Mouse (Mus musculus) cerebellum, postnatal 36 days (tissue): ENCODE measurements around the gene Grm7.
A peak's percentile ranks its signal among the peaks of the same experiment; 100 is the strongest.

Source experiments
- DNase-seq, 2 experiments: peaks; one replicate each; pipeline ENCODE4 v3.0.0; 2021 to 2022; ENCODE audit warnings: mixed read lengths in 2 of 2

Grm7 gene

GRCm38 (mm10) chr6:110645411-110646361 lies at the start of gene Grm7:
Gene Grm7, plus strand, starts transcription at chr6:110645581.
- DNase-seq, result peak in 1 of 2 experiments; percentile 7

GRCm38 (mm10) chr6:110645041-110645410 lies 355 bp upstream of the Grm7 start:
- peak in 1 of 2 experiments; percentile 1 for DNase-seq

DNA sequence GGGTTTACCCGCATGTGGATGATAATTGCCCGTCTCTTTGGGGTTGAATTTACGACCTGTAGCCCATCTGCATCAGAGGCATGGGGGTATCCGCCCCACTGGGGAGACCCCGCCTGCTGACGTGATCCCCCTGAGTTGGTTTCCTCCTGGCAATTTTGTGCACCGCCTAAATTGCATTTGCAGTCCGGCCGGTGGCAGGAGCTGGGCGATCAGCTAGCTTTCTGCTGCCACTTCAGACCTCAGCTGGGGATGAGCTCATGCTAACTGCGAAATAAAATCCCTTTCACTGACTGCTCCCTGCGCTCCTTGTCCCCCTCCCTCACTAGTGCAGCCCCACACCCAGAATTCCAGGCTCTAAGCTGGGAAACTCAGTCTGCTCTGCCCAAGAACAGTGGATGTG lies 1.5 kb downstream of the Grm7 start:
- no peak for DNase-seq

GRCm38 (mm10) chr6:110649227-110649626 lies 3.8 kb downstream of the Grm7 start:
- DNase-seq, result no peak

GRCm38 (mm10) chr6:110653361-110654001 lies 8.1 kb downstream of the Grm7 start:
- no peak for DNase-seq

DNA sequence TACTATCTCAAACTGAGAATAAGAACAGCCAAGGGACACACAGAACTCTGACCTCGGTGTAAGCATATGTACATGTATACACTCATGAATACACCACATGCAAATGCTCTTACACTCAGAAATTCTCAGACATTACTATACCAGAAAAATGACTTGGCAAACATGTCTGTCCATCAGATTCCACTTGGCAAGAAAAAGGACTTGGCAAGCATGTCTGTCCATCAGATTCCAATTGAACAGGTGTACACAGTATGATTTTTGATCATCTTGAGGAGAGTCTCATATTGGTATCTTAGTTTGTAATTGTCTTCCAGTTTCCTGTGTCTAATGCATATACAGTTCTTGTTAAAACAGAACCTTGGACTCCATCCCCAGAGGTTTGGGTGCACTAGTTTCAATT lies 19.1 kb downstream of the Grm7 start:
- DNase-seq, result no peak

GRCm38 (mm10) chr6:110668447-110668846 lies 23.1 kb downstream of the Grm7 start:
- no peak for DNase-seq

GRCm38 (mm10) chr6:110690954-110691353 lies 45.6 kb downstream of the Grm7 start:
- DNase-seq, result no peak

GRCm38 (mm10) chr6:110709763-110710162 lies 64.4 kb downstream of the Grm7 start:
- DNase-seq, result no peak

GRCm38 (mm10) chr6:110714943-110715342 lies 69.6 kb downstream of the Grm7 start:
- no peak for DNase-seq

DNA sequence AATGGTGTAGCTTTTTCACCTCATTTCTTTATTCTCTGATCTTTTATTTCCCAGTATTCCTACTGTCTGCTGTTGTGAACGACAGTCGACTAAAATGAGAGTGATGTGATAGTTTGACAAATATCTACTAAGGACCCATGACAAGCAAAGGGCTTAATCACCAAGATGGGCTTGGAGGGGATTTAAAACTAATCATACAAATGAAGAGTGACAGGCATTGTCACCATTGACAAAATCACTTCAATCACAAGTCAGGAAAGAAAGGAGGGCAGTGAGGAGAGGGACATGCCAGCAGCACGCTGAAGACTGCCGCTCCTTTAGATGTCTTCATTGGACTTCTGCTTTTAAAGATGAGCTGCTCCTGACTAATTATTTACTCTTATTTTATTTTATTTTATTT lies 78.0 kb downstream of the Grm7 start:
- no peak for DNase-seq

DNA sequence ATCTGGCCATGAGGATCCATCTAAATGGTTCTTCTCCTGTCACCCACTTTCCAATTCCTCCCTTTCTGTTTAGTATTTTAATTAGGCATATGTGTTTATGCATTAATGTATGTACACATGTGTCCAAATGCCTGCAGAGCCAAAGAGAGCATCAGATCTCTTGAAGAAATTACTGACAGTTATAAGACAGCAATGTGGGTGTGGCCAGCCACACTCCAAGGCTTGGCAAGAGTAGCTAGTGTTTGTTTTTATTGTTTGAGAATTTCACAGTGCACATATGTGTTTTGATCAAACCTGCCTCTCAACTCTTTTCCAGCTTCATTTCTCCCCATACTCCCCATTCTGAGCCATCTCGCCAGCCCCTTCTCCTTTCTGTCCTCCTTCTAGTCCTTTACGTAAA lies 88.5 kb downstream of the Grm7 start:
- no peak for DNase-seq

DNA sequence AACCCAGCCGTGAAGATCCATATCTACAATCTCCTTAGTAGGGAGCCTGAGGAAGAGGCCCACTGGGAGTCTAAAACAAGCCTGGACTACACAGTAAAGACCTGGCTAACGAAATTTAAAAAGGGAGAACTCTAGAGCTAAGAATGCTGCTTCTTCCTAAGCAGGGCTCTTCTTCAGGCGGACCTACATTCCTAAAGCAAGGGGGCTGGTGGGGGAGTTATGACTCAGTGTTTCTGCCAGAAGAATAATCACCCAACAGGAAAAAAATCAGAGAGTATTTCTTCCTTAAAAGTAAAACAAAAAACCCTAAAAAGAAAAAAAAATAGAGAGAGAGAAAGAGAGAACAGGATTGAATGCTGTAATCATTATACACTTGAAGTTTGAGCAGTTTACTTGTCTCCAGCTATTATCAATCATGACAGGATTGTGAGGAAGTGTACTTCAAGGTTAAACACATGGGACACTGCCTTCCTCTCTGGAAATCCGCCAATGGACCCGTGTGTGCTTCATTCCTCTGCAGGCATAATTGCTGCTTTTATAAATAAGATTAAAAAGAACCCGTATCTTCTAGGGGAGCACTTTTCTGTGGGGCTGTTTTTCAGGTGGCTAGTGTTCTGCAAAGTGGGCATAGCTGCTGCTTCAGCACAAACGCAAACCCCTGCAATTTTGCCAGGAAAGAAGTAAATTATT lies 98.7 kb downstream of the Grm7 start:
- DNase-seq, result no peak

- DNase-seq, result no peak
These were observed 110.5 kb downstream of the Grm7 start for GRCm38 (mm10) chr6:110755921-110756320.

DNA sequence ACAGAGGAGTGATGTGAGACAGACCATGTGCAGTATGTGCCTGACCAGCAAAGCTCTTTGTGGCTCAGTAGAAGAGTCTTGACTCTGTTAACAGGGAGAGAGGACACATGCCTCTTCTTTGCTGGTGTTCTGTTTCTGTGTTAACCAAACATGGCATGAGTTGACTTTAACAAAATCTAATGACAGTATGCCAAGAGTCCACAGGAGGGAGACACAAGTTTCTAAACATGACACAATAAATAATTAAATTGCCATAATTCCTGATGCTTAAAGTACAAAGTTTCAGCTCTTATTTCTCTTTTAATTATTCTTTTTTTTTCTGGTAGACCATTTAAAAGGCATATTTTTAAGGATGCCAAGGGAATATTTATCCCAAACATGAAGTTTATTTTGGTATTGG lies 124.2 kb downstream of the Grm7 start:
- DNase-seq, result no peak

GRCm38 (mm10) chr6:110772652-110773051 lies 127.3 kb downstream of the Grm7 start:
- DNase-seq, result no peak

DNA sequence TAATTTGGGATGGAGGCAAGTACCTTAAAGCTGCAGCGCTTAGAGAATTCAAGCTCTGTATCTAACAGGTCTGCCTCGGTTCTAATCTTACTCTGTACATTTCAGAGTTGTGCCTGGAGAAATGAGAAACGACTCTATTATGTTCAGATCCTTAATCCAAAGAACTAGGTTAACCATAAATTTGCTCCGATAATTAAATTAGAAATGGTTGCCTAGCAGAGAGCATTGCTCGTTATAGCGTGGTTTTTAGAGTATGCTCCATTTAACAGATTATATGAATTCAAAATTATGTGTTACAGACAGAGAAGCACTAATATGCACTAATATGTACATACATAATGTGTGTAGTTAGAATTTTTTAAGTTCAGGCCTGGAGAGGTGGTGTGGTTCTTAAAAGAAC lies 130.7 kb downstream of the Grm7 start:
- no peak for DNase-seq

DNA sequence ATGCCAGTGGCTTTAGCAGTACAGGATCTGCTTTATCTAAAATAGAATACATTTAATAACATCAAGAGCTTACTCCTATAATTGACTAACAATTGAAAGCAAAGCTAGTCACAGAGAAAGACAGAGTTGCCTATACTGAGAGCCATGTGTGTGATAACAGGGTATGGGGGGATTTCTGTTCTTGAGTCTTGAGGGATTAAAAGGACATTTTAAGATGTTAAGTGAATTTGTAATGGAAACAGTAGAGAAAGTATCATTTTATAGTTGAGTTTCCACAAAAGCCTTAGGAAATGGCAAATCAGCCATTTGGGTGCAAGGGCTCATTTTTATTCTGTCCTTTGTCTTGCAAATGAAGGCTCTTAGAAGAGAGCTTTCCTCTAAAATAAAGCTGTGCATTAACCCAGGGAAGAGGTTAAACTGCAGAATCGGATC lies 140.1 kb downstream of the Grm7 start:
- no peak for DNase-seq

DNA sequence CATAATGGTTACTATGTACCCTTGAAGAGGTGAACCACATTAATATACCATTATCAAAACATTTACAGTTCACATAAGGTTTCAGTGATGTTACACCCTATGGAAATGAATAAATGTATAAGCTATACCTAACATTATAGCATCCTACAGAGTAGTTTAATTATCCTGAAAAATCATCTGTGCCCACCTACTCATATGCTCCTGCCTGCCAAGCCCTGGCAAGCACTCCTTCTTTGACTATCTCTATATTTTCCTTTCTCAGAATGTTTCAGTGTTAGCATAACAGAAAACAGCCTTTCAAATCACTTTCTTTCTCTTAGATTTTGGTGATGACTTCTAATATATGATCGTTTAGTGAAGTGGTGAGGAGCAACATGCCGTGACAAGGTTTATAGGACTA lies 147.3 kb downstream of the Grm7 start:
- DNase-seq, result no peak

DNA sequence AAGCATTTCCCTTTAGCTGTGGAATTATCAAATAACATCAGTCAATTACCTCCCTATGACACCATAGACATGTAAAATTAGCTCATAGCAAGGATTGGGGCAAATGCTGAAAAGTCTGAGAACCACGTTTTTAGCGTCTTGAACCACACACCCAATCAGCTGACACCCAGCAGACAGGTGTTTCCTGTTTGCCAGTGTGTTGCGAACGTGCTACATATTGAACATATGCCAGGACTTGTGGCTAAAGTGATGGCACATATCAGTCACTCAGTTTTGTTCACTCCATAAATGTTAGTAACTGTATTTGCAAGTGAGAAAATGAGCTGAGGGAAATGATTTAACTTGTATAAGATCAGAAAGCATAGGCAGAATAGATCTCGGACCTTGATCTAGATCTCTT lies 162.1 kb downstream of the Grm7 start:
- DNase-seq, result no peak

GRCm38 (mm10) chr6:110812214-110812613 lies 166.8 kb downstream of the Grm7 start:
- DNase-seq, result no peak

DNA sequence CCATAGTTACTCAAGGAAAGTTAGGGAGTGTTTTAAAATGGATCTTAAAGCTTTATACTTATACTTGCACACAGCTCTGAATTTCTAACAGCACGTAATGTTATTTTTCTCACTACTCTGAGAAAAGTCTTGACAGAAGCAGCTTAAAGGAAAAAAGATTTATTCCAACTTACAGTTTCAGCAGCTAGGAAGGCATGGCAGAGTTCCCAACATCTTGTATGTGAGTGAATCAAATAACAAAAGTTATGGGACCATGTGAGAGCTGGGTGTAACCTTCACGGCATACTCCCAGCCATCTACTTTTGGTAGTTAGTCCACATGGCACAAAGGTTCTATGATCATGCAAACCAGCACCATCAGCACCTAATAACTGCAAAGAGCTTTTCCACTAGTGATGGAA lies 172.9 kb downstream of the Grm7 start:
- DNase-seq, result no peak

DNA sequence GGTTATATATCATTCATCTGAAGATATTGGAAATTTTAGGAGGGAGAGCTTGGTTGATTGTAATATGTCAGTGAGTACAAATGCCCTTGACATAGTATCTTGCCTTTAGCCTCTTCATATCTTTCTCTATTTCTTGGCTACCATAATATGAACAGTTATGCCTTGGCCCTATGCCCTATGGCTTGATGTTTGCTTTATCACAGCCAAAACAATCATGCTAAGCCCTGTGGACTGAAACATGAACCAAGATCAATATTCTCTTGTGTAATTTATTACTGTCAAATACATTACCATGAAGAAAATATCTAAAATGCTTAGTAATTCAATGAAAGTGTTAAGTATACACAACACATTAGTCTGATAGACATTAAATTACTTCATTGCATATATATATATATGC lies 222.9 kb downstream of the Grm7 start:
- no peak for DNase-seq

DNA sequence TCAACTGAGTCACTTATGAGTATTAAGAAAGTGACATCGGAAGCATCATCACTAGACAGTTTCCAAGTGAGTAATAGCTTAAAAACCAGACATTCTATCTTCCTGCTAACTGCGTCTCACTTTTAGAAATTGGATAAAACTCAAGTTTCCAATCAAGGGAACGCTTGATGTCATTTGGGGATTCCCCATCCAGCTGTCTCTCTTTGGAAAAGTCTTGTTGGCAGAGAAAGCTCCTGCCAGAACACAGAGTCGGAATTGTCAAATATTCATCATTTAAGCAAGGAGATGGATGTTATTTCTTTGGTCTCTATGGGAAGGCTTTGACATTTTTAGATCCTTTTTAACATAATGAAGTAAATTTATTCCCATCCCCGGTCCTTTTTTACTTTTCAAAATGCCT lies 336.6 kb downstream of the Grm7 start:
- no peak for DNase-seq
